Mouse (Mus musculus) brain, adult 10 weeks (tissue): ENCODE measurements around the gene Vmn2r118. TPM values are rescaled to one million over a fixed set of nuclear protein-coding genes. Genes with fewer than 3 reads are reported as not detected.

ENCODE experiments used
- polyA plus RNA-seq: library from polyadenylated mRNA; stranded (reverse); fragments of 350-450 nt; fragmentation: Illumina TruSeq; extraction: RNeasy Lipid Tissue Mini Kit (QIAGEN cat#74804); gene quantifications from one replicate; pipeline ENCODE4 v1.2.3, GENCODE M21; 2015; ENCODE audit warnings: low read depth, low replicate concordance

Gene Vmn2r118
- not detected for polyA plus RNA-seq

DNA sequence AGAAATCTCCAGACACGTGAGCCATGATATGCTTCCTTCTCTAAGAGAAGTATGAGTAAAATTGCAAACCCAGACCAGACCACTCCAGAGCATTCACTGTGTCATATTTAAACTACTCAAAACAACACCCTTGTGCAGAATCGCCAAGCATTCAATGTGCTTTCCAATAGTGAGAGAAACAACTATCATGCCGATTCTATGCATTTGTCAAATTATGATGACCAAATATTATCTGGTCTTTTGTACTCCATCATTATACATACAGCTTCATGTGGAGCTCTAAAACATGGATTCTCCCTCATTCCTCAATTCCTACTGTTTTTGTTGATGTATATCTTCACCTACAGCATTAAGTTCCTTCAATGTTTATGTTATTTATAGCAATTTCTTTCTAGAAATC, at the start of gene Vmn2r118:
TSS of gene Vmn2r118 (minus strand) at position 101 of the 400 bp plus-strand sequence.

Other genes starting within 250 kb of the Vmn2r118 start
- 22.5 TPM for gene St6gal2, start 179.8 kb downstream of the Vmn2r118 start, polyA plus RNA-seq
- 7.9 TPM for gene Pot1b, start 87.4 kb upstream of the Vmn2r118 start, polyA plus RNA-seq
- gene Adgre4, start 124.8 kb upstream of the Vmn2r118 start, polyA plus RNA-seq: not detected